Mouse (Mus musculus) cortical plate, adult 2 months (tissue): ENCODE data around the gene Luc7l3.

ENCODE experiments used
- CTCF ChIP-seq: fragments of 200-500 bp; IDR thresholded peaks from 2 replicates; pipeline ENCODE4 v1.5.1; 2011; ENCODE audit warnings: mild to moderate bottlenecking, control low read depth, low read length; ENCODE audit not compliant: insufficient read depth; ENCODE audit errors: extremely low read depth
- POLR2A ChIP-seq: fragments of 200-500 bp; IDR thresholded peaks from 2 replicates; pipeline ENCODE4 v1.6.1; 2011; ENCODE audit warnings: mild to moderate bottlenecking, low read length, control low read depth; ENCODE audit not compliant: insufficient read depth; ENCODE audit errors: extremely low read depth

DNA sequence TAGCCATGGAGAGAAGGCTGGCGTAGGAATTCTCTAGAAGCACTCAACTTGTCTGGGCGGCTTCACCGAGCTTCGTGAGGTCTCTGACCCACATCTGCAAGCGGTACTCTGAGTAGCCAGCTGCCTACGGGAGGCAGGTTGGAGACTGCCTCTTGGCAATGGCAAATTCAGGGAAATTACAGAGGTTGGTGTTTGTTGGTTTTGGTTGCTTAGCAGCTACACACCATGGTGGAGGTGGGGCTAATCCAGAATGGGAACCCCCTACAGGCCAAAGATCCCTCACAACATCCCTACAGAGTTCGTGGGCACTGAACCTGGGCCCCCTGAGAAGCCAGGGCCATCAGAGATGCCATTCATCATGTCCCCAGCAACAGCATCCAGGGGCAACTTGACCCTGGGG is 46.6 kb downstream of the Luc7l3 start:
- TF ChIP-seq CTCF (no peak), POLR2A (no peak)
